Mouse (Mus musculus): ENCODE data around the gene Gm20388.

DNA sequence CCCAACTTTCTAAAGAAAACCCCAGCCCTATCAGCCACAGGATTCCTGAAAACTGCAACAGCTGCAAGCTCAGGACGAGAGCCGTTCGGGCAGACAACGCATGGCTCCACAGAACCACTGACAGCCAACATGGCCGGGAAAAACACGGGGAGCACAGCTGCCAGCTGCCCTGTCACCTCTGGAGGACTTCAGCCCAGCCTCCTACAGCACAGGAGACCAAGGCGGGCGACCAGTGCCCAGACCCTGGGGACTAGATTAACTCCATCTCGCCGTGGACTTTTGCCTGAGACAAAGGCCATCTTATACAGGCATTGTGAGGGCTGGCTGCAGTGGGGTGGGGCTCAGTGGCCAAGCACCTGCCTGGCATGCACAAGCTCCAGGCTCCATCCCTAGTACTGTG is 1739.3 kb downstream of the Gm20388 start:
- TF ChIP-seq POLR2A (IDR thresholded peaks at IDR 0.05; ENCODE audit: extremely low read depth, insufficient read depth, low read length): no peak
- no peak for TF ChIP-seq CTCF (IDR thresholded peaks at IDR 0.05; ENCODE audit: extremely low read depth, insufficient read depth, low read length)

All from cortical plate, adult 2 months (tissue).